Comparison of ENCODE assay signal across 7 mouse cellular contexts in the genomic region with DNA sequence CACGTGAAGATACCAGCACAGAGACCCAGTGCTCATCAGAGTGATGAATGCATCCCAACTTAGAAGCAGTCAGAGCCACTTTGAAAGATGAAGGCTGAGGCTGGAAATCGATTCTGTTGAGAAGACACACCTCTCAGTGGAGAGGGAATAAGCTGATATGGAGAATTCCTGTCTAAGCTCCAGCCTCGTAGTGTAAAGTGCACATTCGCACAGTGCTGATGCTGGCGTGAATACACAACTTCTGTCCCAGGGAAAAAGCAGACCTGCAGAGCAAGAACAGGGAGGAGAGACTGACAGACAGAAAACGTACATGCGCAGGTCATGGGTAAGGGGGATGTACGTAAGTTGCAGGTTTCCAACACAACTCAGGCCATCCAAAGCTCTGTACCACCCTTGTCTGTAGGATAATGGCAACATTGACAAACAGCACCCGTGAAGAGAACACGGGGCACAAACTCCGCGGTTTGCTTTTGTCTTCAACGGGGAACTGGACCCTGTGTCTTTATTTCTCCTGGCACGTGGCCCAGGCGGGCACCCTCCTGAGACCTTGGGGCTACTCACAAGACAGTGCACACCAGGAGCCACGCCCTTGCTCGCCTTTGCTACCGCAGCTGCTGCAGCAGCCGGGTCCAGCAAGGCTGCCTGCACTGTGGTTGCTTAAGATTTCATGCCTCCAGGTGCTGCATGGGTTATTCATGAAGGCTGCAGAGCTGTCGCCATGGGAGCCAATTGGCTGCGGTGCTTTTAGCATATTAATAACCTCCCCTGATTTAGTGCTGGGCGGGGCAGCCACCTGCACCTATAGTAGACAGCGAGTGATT.
DNase-seq lines count a peak whose midpoint lies in the region; ATAC-seq lines count a peak whose summit lies in the region.

No protein-coding gene starts in this region.

- peak overlapping the region; percentile 64 for H3K4me2 ChIP-seq in midbrain, embryonic 14.5 days (ENCODE audit: low read length)
- H3K4me2 ChIP-seq in liver, embryonic 12.5 days, result no peak overlapping the region

- no peaks in the 10 kb centered on the region for H3K9me3 ChIP-seq in midbrain, embryonic 14.5 days (ENCODE audit: control insufficient read depth, low read length)
- no peaks in the 10 kb centered on the region for H3K9me3 ChIP-seq in liver, embryonic 12.5 days (replicated peaks)

- WGBS in midbrain, embryonic 14.5 days, result 8% methylated on average over 23 of the region's 23 CpGs
- WGBS in liver, embryonic 12.5 days (ENCODE audit: insufficient replicate concordance), result 36% methylated on average over 23 of the region's 23 CpGs

- H3K27ac ChIP-seq in midbrain, embryonic 14.5 days (replicated peaks; ENCODE audit: low read depth, low read length), result peak overlapping the region; percentile 94
- no peak overlapping the region for H3K27ac ChIP-seq in liver, embryonic 12.5 days

- no peaks in the 10 kb centered on the region for H3K27me3 ChIP-seq in midbrain, embryonic 14.5 days (ENCODE audit: control insufficient read depth, insufficient read depth, low read length)
- H3K27me3 ChIP-seq in liver, embryonic 12.5 days (replicated peaks), result no peaks in the 10 kb centered on the region

- H3K4me1 ChIP-seq in midbrain, embryonic 14.5 days (ENCODE audit: control insufficient read depth, insufficient read depth, low read length), result peaks cover 21% of the 10 kb centered on the region
- H3K4me1 ChIP-seq in liver, embryonic 12.5 days, result no peaks in the 10 kb centered on the region

- peak; percentile 6 for DNase-seq in ovary, postnatal 36 days (ENCODE audit: low spot score)
- no peak for DNase-seq in ovary, postnatal 10 days (ENCODE audit: low spot score)
- peak; percentile 25 to 38 for DNase-seq in frontal cortex, adult 2 months (ENCODE audit: extremely low spot score in 1 of 2, low spot score in 1 of 2)
- peak; percentile 9 to 52 for DNase-seq in kidney, postnatal 25 days
- DNase-seq in midbrain, embryonic 14.5 days, result peak; percentile 91
- DNase-seq in gastrocnemius, adult 18-20 months (ENCODE audit: low spot score), result no peak

- H3K4me3 ChIP-seq in midbrain, embryonic 14.5 days (replicated peaks; ENCODE audit: low read depth, low read length), result peak overlapping the region; percentile 30
- H3K4me3 ChIP-seq in liver, embryonic 12.5 days, result no peak overlapping the region

- no peaks in the 10 kb centered on the region for H3K36me3 ChIP-seq in midbrain, embryonic 14.5 days (ENCODE audit: control insufficient read depth, insufficient read depth, low read length)
- H3K36me3 ChIP-seq in liver, embryonic 12.5 days, result no peaks in the 10 kb centered on the region

- peak overlapping the region; percentile 54; the same call in 1 of the 2 replicates for H3K9ac ChIP-seq in midbrain, embryonic 14.5 days (replicated peaks; ENCODE audit: low read length)
- no peak overlapping the region for H3K9ac ChIP-seq in liver, embryonic 12.5 days

- ATAC-seq in midbrain, embryonic 14.5 days (ENCODE audit: low FRiP score, low TSS enrichment), result peak; percentile 96
- no peak for ATAC-seq in liver, embryonic 12.5 days

Comparison
In these comparisons a context has a peak if more than half of its experiments do, and no peak if none do; other contexts are left out.
1. DNase-seq: peak in ovary, postnatal 36 days (single experiment), frontal cortex, adult 2 months (2 of 2), kidney, postnatal 25 days (2 of 2) and midbrain, embryonic 14.5 days (single experiment); none in ovary, postnatal 10 days (single experiment) and gastrocnemius, adult 18-20 months (single experiment).